Mouse (Mus musculus): Measurements from ENCODE around the gene Rspry1. TPM values are rescaled to one million over a fixed set of nuclear protein-coding genes. Genes with fewer than 3 reads are reported as not detected.

Rspry1 gene
- polyA plus RNA-seq, 1 experiment from 2014 or later, result 33.6 TPM

GRCm38 (mm10) chr8:94682732-94683524 is 81.2 kb downstream of the Rspry1 start:
- ATAC-seq (ENCODE audit: low read depth) (no peak), DNase-seq (ENCODE audit: low spot score) (no peak)
- H3K4me1 ChIP-seq (ENCODE audit: control insufficient read depth, insufficient read depth, low read length), result no peaks in the 10 kb centered on the region
- H3K27ac ChIP-seq (replicated peaks; ENCODE audit: low read depth, low read length), result no peak overlapping the region
- no peaks in the 10 kb centered on the region for H3K27me3 ChIP-seq (replicated peaks; ENCODE audit: control insufficient read depth, insufficient read depth, low read length)
- H3K4me2 ChIP-seq (ENCODE audit: low read depth, low read length), result no peak overlapping the region
- no peak overlapping the region for H3K4me3 ChIP-seq (ENCODE audit: low read depth, low read length)
- no peaks in the 10 kb centered on the region for H3K9me3 ChIP-seq (ENCODE audit: control insufficient read depth, low read length)
- H3K9ac ChIP-seq (ENCODE audit: low read depth, low read length), result no peak overlapping the region
- WGBS, result 79% methylated on average over 16 of the region's 16 CpGs
- H3K36me3 ChIP-seq (ENCODE audit: control insufficient read depth, insufficient read depth, low read length), result no peaks in the 10 kb centered on the region

- no peak for ATAC-seq (ENCODE audit: low read depth)
These were observed 82.5 kb downstream of the Rspry1 start for GRCm38 (mm10) chr8:94684287-94684686.

GRCm38 (mm10) chr8:94685953-94686352 is 84.2 kb downstream of the Rspry1 start:
- no peak for DNase-seq (ENCODE audit: low spot score)
- no peaks in the 10 kb centered on the region for H3K27me3 ChIP-seq (replicated peaks; ENCODE audit: control insufficient read depth, insufficient read depth, low read length)
- WGBS, result 60% methylated on average over 9 of the region's 9 CpGs
- H3K4me2 ChIP-seq (ENCODE audit: low read depth, low read length), result no peak overlapping the region
- no peak overlapping the region for H3K9ac ChIP-seq (ENCODE audit: low read depth, low read length)
- no peak for ATAC-seq (ENCODE audit: low read depth)
- no peak overlapping the region for H3K4me3 ChIP-seq (ENCODE audit: low read depth, low read length)
- no peaks in the 10 kb centered on the region for H3K36me3 ChIP-seq (ENCODE audit: control insufficient read depth, insufficient read depth, low read length)
- H3K27ac ChIP-seq (replicated peaks; ENCODE audit: low read depth, low read length), result no peak overlapping the region
- no peaks in the 10 kb centered on the region for H3K9me3 ChIP-seq (ENCODE audit: control insufficient read depth, low read length)
- no peaks in the 10 kb centered on the region for H3K4me1 ChIP-seq (ENCODE audit: control insufficient read depth, insufficient read depth, low read length)

More at GRCm38 (mm10) chr8:94684287-94684686, 82.5 kb downstream of the Rspry1 start:
- Histone ChIP-seq H3K27me3 (replicated peaks; ENCODE audit: control insufficient read depth, insufficient read depth, low read length) (no peaks in the 10 kb centered on the region), H3K9me3 (ENCODE audit: control insufficient read depth, low read length) (no peaks in the 10 kb centered on the region), H3K4me3 (ENCODE audit: low read depth, low read length) (no peak overlapping the region), H3K27ac (replicated peaks; ENCODE audit: low read depth, low read length) (no peak overlapping the region), H3K4me1 (ENCODE audit: control insufficient read depth, insufficient read depth, low read length) (no peaks in the 10 kb centered on the region), H3K9ac (ENCODE audit: low read depth, low read length) (no peak overlapping the region), H3K4me2 (ENCODE audit: low read depth, low read length) (no peak overlapping the region), H3K36me3 (ENCODE audit: control insufficient read depth, insufficient read depth, low read length) (no peaks in the 10 kb centered on the region)
- DNase-seq (ENCODE audit: low spot score), result no peak
- 71% methylated on average over 4 of the region's 4 CpGs for WGBS

- Histone ChIP-seq H3K9ac (ENCODE audit: low read depth, low read length) (no peak overlapping the region), H3K4me3 (ENCODE audit: low read depth, low read length) (peak overlapping the region; percentile 35; the same call in 1 of the 2 replicates), H3K4me2 (ENCODE audit: low read depth, low read length) (no peak overlapping the region), H3K36me3 (ENCODE audit: control insufficient read depth, insufficient read depth, low read length) (no peaks in the 10 kb centered on the region), H3K27me3 (replicated peaks; ENCODE audit: control insufficient read depth, insufficient read depth, low read length) (peaks cover 55% of the 10 kb centered on the region), H3K4me1 (ENCODE audit: control insufficient read depth, insufficient read depth, low read length) (0 out of 2 replicates have a peak, but pooled peaks cover 5% of the 10 kb centered on the region), H3K9me3 (ENCODE audit: control insufficient read depth, low read length) (no peaks in the 10 kb centered on the region), H3K27ac (replicated peaks; ENCODE audit: low read depth, low read length) (no peak overlapping the region)
- ATAC-seq (ENCODE audit: low read depth) (no peak), DNase-seq (ENCODE audit: low spot score) (no peak)
- 2% methylated on average over 6 of the region's 6 CpGs for WGBS
These were observed 93.0 kb downstream of the Rspry1 start for GRCm38 (mm10) chr8:94694701-94695100.

- peak overlapping the region; percentile 35 for H3K4me3 ChIP-seq (ENCODE audit: low read depth, low read length)
- H3K4me2 ChIP-seq (ENCODE audit: low read depth, low read length), result peak overlapping the region; percentile 65
- no peaks in the 10 kb centered on the region for H3K36me3 ChIP-seq (ENCODE audit: control insufficient read depth, insufficient read depth, low read length)
- H3K27me3 ChIP-seq (replicated peaks; ENCODE audit: control insufficient read depth, insufficient read depth, low read length), result peaks cover 55% of the 10 kb centered on the region
- peak; percentile 50 for ATAC-seq (ENCODE audit: low read depth)
- no peak overlapping the region for H3K27ac ChIP-seq (replicated peaks; ENCODE audit: low read depth, low read length)
- peak overlapping the region; percentile 30; the same call in 1 of the 2 replicates for H3K9ac ChIP-seq (ENCODE audit: low read depth, low read length)
- no peaks in the 10 kb centered on the region for H3K9me3 ChIP-seq (ENCODE audit: control insufficient read depth, low read length)
- H3K4me1 ChIP-seq (ENCODE audit: control insufficient read depth, insufficient read depth, low read length), result 0 out of 2 replicates have a peak, but pooled peaks cover 5% of the 10 kb centered on the region
- no peak for DNase-seq (ENCODE audit: low spot score)
- under 1% methylated on average over 24 of the region's 31 CpGs for WGBS
These were observed 93.7 kb downstream of the Rspry1 start for GRCm38 (mm10) chr8:94695341-94695993.

GRCm38 (mm10) chr8:94695994-94696384 is 94.3 kb downstream of the Rspry1 start, which contains the start of gene Pllp:
TSS of gene Pllp (minus strand) at chr8:94696278.
- under 1% methylated on average over 35 of the region's 41 CpGs for WGBS
- H3K36me3 ChIP-seq (ENCODE audit: control insufficient read depth, insufficient read depth, low read length), result no peaks in the 10 kb centered on the region
- no peak within 1 kb of the TSS for H3K27ac ChIP-seq (replicated peaks; ENCODE audit: low read depth, low read length)
- 0 out of 2 replicates have a peak, but pooled peaks cover 5% of the 10 kb centered on the region for H3K4me1 ChIP-seq (ENCODE audit: control insufficient read depth, insufficient read depth, low read length)
- peak within 1 kb of the TSS; percentile 30; the same call in 1 of the 2 replicates for H3K9ac ChIP-seq (ENCODE audit: low read depth, low read length)
- peaks cover 55% of the 10 kb centered on the region for H3K27me3 ChIP-seq (replicated peaks; ENCODE audit: control insufficient read depth, insufficient read depth, low read length)
- H3K9me3 ChIP-seq (ENCODE audit: control insufficient read depth, low read length), result no peaks in the 10 kb centered on the region
- ATAC-seq (ENCODE audit: low read depth) (peak; percentile 64), DNase-seq (ENCODE audit: low spot score) (peak; percentile 59)
- H3K4me2 ChIP-seq (ENCODE audit: low read depth, low read length), result peak within 1 kb of the TSS; percentile 65
- H3K4me3 ChIP-seq (ENCODE audit: low read depth, low read length), result peak within 1 kb of the TSS; percentile 35

- H3K4me2 ChIP-seq (ENCODE audit: low read depth, low read length), result peak overlapping the region; percentile 65
- H3K9me3 ChIP-seq (ENCODE audit: control insufficient read depth, low read length), result no peaks in the 10 kb centered on the region
- H3K36me3 ChIP-seq (ENCODE audit: control insufficient read depth, insufficient read depth, low read length), result no peaks in the 10 kb centered on the region
- H3K4me1 ChIP-seq (ENCODE audit: control insufficient read depth, insufficient read depth, low read length), result 0 out of 2 replicates have a peak, but pooled peaks cover 5% of the 10 kb centered on the region
- ATAC-seq (ENCODE audit: low read depth) (no peak), DNase-seq (ENCODE audit: low spot score) (no peak)
- H3K9ac ChIP-seq (ENCODE audit: low read depth, low read length), result no peak overlapping the region
- peaks cover 55% of the 10 kb centered on the region for H3K27me3 ChIP-seq (replicated peaks; ENCODE audit: control insufficient read depth, insufficient read depth, low read length)
- 64% methylated on average over 3 of the region's 3 CpGs for whole genome bisulfite sequencing
- H3K4me3 ChIP-seq (ENCODE audit: low read depth, low read length), result peak overlapping the region; percentile 35
- H3K27ac ChIP-seq (replicated peaks; ENCODE audit: low read depth, low read length), result no peak overlapping the region
These were observed 94.8 kb downstream of the Rspry1 start for GRCm38 (mm10) chr8:94696566-94696965.

GRCm38 (mm10) chr8:94697956-94698355 is 96.2 kb downstream of the Rspry1 start:
- Histone ChIP-seq H3K4me2 (ENCODE audit: low read depth, low read length) (no peak overlapping the region), H3K9ac (ENCODE audit: low read depth, low read length) (no peak overlapping the region), H3K36me3 (ENCODE audit: control insufficient read depth, insufficient read depth, low read length) (no peaks in the 10 kb centered on the region), H3K4me1 (ENCODE audit: control insufficient read depth, insufficient read depth, low read length) (0 out of 2 replicates have a peak, but pooled peaks cover 5% of the 10 kb centered on the region), H3K9me3 (ENCODE audit: control insufficient read depth, low read length) (no peaks in the 10 kb centered on the region), H3K27me3 (replicated peaks; ENCODE audit: control insufficient read depth, insufficient read depth, low read length) (peaks cover 49% of the 10 kb centered on the region), H3K4me3 (ENCODE audit: low read depth, low read length) (no peak overlapping the region), H3K27ac (replicated peaks; ENCODE audit: low read depth, low read length) (no peak overlapping the region)
- ATAC-seq (ENCODE audit: low read depth) (no peak), DNase-seq (ENCODE audit: low spot score) (no peak)
- WGBS, result 72% methylated on average over 6 of the region's 6 CpGs

All from embryonic facial prominence, embryonic 14.5 days (tissue).